In the genomic region with DNA sequence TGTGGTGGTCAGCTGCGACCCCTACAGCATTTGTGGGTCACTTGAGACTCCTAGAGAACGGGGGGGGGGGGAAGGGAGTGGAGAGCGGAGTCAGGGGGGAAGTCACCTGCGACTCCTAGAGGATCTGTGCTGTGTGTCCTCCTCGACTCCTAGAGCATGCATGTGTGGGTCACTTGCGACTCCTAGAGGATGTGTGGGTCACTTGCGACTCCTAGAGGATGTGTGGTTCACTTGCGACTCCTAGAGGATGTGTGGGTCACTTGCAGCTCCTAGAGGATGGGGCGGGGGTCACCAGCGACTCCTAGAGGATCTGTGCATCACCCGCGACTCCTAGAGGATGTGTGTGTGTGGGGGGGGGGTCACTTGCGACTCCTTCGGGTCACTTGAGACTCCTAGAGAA, we compare ENCODE assay signal across 10 mouse cellular contexts. TPM values are rescaled to one million over a fixed set of nuclear protein-coding genes. Genes with fewer than 3 reads are reported as not detected.
DNase-seq lines count a peak whose midpoint lies in the region; ATAC-seq and TF ChIP-seq lines count a peak whose summit lies in the region.
"Had no signal": no experiment of that assay in that cellular context is flagged by ENCODE, and none has a peak within 500 bp of the region (broad histone marks: within the 10 kb centered on the region; RNA-seq: fewer than 3 reads in every experiment).

No protein-coding gene starts in this region.

- ATAC-seq in hindbrain, postnatal 0 days: peak; percentile 45; the same call in 1 of the 2 replicates
- no peak for ATAC-seq in hindbrain, embryonic 13.5 days (ENCODE audit: low FRiP score)

- H3K9me3 ChIP-seq in hindbrain, postnatal 0 days (ENCODE audit: low read length): no peaks in the 10 kb centered on the region
- H3K9me3 ChIP-seq in hindbrain, embryonic 13.5 days: no peaks in the 10 kb centered on the region
- H3K9me3 ChIP-seq: embryonic facial prominence, embryonic 15.5 days; neural tube, embryonic 12.5 days had no signal

- H3K4me1 ChIP-seq in hindbrain, postnatal 0 days (ENCODE audit: insufficient read depth, low read length): no peaks in the 10 kb centered on the region
- H3K4me1 ChIP-seq in hindbrain, embryonic 13.5 days (replicated peaks): no peaks in the 10 kb centered on the region
- no peaks in the 10 kb centered on the region for H3K4me1 ChIP-seq in heart, adult 2 months (ENCODE audit: control insufficient read depth, insufficient read depth, low read length)
- H3K4me1 ChIP-seq: embryonic facial prominence, embryonic 15.5 days; neural tube, embryonic 12.5 days had no signal

- no peaks in the 10 kb centered on the region for H3K27me3 ChIP-seq in hindbrain, postnatal 0 days (ENCODE audit: insufficient read depth, low read length)
- no peaks in the 10 kb centered on the region for H3K27me3 ChIP-seq in hindbrain, embryonic 13.5 days
- H3K27me3 ChIP-seq in heart, adult 2 months (ENCODE audit: control insufficient read depth, insufficient read depth, low read length): no peaks in the 10 kb centered on the region
- H3K27me3 ChIP-seq: embryonic facial prominence, embryonic 15.5 days; neural tube, embryonic 12.5 days had no signal

- DNase-seq in hindbrain, postnatal 0 days (ENCODE audit: low spot score): peak; percentile 48
- peak; percentile 69 for DNase-seq in CD4-positive, CD25-positive, alpha-beta regulatory T cell, adult 2 months (ENCODE audit: low read depth, low spot score)
- DNase-seq in adrenal gland, postnatal 14 days: peak; percentile 74
- DNase-seq in heart, adult 2 months: peak in 1 of 2 experiments; percentile 41
- DNase-seq in kidney, postnatal 4 days: peak; percentile 67 to 78
- DNase-seq in natural killer cell, adult 2 months (ENCODE audit: low spot score in 2 of 2): peak; percentile 13 to 42
- DNase-seq in cerebellum, adult 11-12 months: no peak

- no peak for TF ChIP-seq POLR2A in heart, adult 2 months (IDR thresholded peaks at IDR 0.05; ENCODE audit: insufficient read depth, low read depth, low read length)

- H3K4me2 ChIP-seq in hindbrain, postnatal 0 days (ENCODE audit: low read depth, low read length): no peak overlapping the region
- no peak overlapping the region for H3K4me2 ChIP-seq in hindbrain, embryonic 13.5 days
- H3K4me2 ChIP-seq: embryonic facial prominence, embryonic 15.5 days; neural tube, embryonic 12.5 days had no signal

- intact Hi-C loops in heart, adult 2 months (cut with DNase I): no loop called here

- no peak overlapping the region for H3K9ac ChIP-seq in hindbrain, postnatal 0 days (replicated peaks; ENCODE audit: low read length)
- H3K9ac ChIP-seq in hindbrain, embryonic 13.5 days: no peak overlapping the region
- H3K9ac ChIP-seq in heart, adult 2 months (ENCODE audit: low read depth, low read length): no peak overlapping the region
- H3K9ac ChIP-seq: embryonic facial prominence, embryonic 15.5 days; neural tube, embryonic 12.5 days had no signal

- no peaks in the 10 kb centered on the region for H3K79me2 ChIP-seq in heart, adult 2 months (replicated peaks; ENCODE audit: control insufficient read depth, insufficient read depth, low read length)

- 0 out of 2 replicates have a peak, but pooled peaks have one; percentile 52 for TF ChIP-seq EP300 in heart, adult 2 months (IDR thresholded peaks at IDR 0.05; ENCODE audit: insufficient read depth, low read depth, low read length)

- WGBS in hindbrain, postnatal 0 days: 68% methylated on average over 14 of the region's 14 CpGs
- WGBS in hindbrain, embryonic 13.5 days: 64% methylated on average over 14 of the region's 14 CpGs
- 40% methylated on average over 14 of the region's 14 CpGs for WGBS in heart, adult 2 months

- H3K27ac ChIP-seq in hindbrain, postnatal 0 days: no peak overlapping the region
- no peak overlapping the region for H3K27ac ChIP-seq in hindbrain, embryonic 13.5 days
- no peak overlapping the region for H3K27ac ChIP-seq in heart, adult 2 months
- H3K27ac ChIP-seq: embryonic facial prominence, embryonic 15.5 days; neural tube, embryonic 12.5 days had no signal

- peak; percentile 74 for TF ChIP-seq CTCF in hindbrain, postnatal 0 days (IDR thresholded peaks at IDR 0.05; ENCODE audit: low read depth)
- peak; percentile 64 for TF ChIP-seq CTCF in heart, adult 2 months (IDR thresholded peaks at IDR 0.05)

- H3K4me3 ChIP-seq in hindbrain, postnatal 0 days (ENCODE audit: low read length): no peak overlapping the region
- H3K4me3 ChIP-seq in hindbrain, embryonic 13.5 days: no peak overlapping the region
- H3K4me3 ChIP-seq in heart, adult 2 months: no peak overlapping the region
- H3K4me3 ChIP-seq: embryonic facial prominence, embryonic 15.5 days; neural tube, embryonic 12.5 days had no signal

- H3K36me3 ChIP-seq in hindbrain, postnatal 0 days (ENCODE audit: insufficient read depth, low read length): no peaks in the 10 kb centered on the region
- H3K36me3 ChIP-seq in hindbrain, embryonic 13.5 days: no peaks in the 10 kb centered on the region
- H3K36me3 ChIP-seq in heart, adult 2 months (ENCODE audit: control insufficient read depth, insufficient read depth, low read length): no peaks in the 10 kb centered on the region
- H3K36me3 ChIP-seq: embryonic facial prominence, embryonic 15.5 days; neural tube, embryonic 12.5 days had no signal

RNA-seq across cellular contexts. Expression of a gene that starts 2.0 kb away (rescaled TPM):
- total RNA-seq in hindbrain, postnatal 0 days (2014; rRNA removed): not detected in 2 replicates
- polyA plus RNA-seq in hindbrain, postnatal 0 days (2015; fragmentation: Nextera tagmentation; extraction: Ambion mirVana): not detected in 2 replicates
- polyA plus RNA-seq in hindbrain, embryonic 13.5 days (2015; fragmentation: Nextera tagmentation; extraction: Ambion mirVana): not detected in 2 replicates
- not detected in 2 replicates for total RNA-seq in adrenal gland, postnatal 14 days (2021)
- total RNA-seq in heart, adult 2 months (2021): not detected
- not detected in 2 replicates for polyA plus RNA-seq in heart, adult 2 months (2012; rRNA removed)
- polyA plus RNA-seq: embryonic facial prominence, embryonic 15.5 days; neural tube, embryonic 12.5 days had no signal

RNA-seq across cellular contexts. Expression of a gene that starts 11.3 kb away (rescaled TPM):
- total RNA-seq in hindbrain, postnatal 0 days (2014; rRNA removed): 52.7 and 61.3 TPM in 2 replicates
- polyA plus RNA-seq in hindbrain, postnatal 0 days (2015; fragmentation: Nextera tagmentation; extraction: Ambion mirVana): 17.9 and 18.2 TPM in 2 replicates
- polyA plus RNA-seq in hindbrain, embryonic 13.5 days (2015; fragmentation: Nextera tagmentation; extraction: Ambion mirVana): 12.5 and 14.5 TPM in 2 replicates
- 25.5 and 29.3 TPM in 2 replicates for total RNA-seq in adrenal gland, postnatal 14 days (2021)
- total RNA-seq in heart, adult 2 months (2021): 10 to 100 TPM; 12.7 to 13.4 TPM
- 8.1 and 13.3 TPM in 2 replicates for polyA plus RNA-seq in heart, adult 2 months (2012; rRNA removed)

RNA-seq across cellular contexts. Expression of a gene that starts 44.1 kb away (rescaled TPM):
- total RNA-seq in hindbrain, postnatal 0 days (2014; rRNA removed): 3.6 and 4.3 TPM in 2 replicates
- 4.9 and 5.2 TPM in 2 replicates for polyA plus RNA-seq in hindbrain, postnatal 0 days (2015; fragmentation: Nextera tagmentation; extraction: Ambion mirVana)
- polyA plus RNA-seq in hindbrain, embryonic 13.5 days (2015; fragmentation: Nextera tagmentation; extraction: Ambion mirVana): 10.1 and 11.2 TPM in 2 replicates
- total RNA-seq in adrenal gland, postnatal 14 days (2021): 8.1 and 8.5 TPM in 2 replicates
- total RNA-seq in heart, adult 2 months (2021): 1 to 10 TPM; 3.5 to 5.5 TPM
- polyA plus RNA-seq in heart, adult 2 months (2012; rRNA removed): 5.8 and 6.2 TPM in 2 replicates

RNA-seq across cellular contexts. Expression of a gene that starts 59.0 kb away (rescaled TPM):
- 1.3 and 1.7 TPM in 2 replicates for total RNA-seq in hindbrain, postnatal 0 days (2014; rRNA removed)
- polyA plus RNA-seq in hindbrain, postnatal 0 days (2015; fragmentation: Nextera tagmentation; extraction: Ambion mirVana): 0.72 and 0.79 TPM in 2 replicates
- 1.3 and 1.6 TPM in 2 replicates for polyA plus RNA-seq in hindbrain, embryonic 13.5 days (2015; fragmentation: Nextera tagmentation; extraction: Ambion mirVana)
- total RNA-seq in adrenal gland, postnatal 14 days (2021): 22.5 and 28.9 TPM in 2 replicates
- total RNA-seq in heart, adult 2 months (2021): 10 to 100 TPM; 22.9 TPM
- 18.2 and 23.5 TPM in 2 replicates for polyA plus RNA-seq in heart, adult 2 months (2012; rRNA removed)
